Mouse (Mus musculus) heart, postnatal 0 days (tissue): ENCODE data around the gene Duox1.
"Not testable (repeated sequence)": the region's sequence is repeated elsewhere in the genome, so short reads cannot be mapped to it uniquely, and the experiment has no call there.

Experiments
- CTCF ChIP-seq: IDR thresholded peaks from 2 replicates; pipeline ENCODE4 v1.5.1; 2016; ENCODE audit warnings: antibody characterized with exemption, control low read depth, low read depth
- EP300 ChIP-seq: IDR thresholded peaks from 2 replicates; pipeline ENCODE4 v1.6.1; 2016; ENCODE audit warnings: antibody characterized with exemption, low read depth

DNA sequence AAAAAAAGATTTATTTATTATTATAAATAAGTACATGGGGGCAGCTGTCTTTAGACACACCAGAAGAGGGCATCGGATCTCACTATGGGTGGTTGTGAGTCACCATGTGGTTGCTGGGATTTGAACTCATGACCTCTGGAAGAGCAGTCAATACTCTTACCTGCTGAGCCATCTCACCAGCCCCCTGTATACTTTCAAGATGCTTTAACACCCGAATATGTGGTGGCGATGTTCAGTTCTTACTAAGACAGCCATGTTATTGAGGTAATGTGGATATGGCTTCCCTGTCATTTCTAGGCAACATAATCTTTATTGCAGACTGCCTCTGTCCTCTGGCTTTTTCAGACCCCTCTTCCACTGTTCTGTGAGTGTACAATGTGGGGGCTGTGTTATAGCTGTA is 71.7 kb downstream of the Duox1 start:
- not testable (repeated sequence) for TF ChIP-seq CTCF, EP300
